Mouse (Mus musculus) intestine, postnatal 0 days (tissue): ENCODE data around the gene St3gal5. TPM values are rescaled to one million over a fixed set of nuclear protein-coding genes. Genes with fewer than 3 reads are reported as not detected.

Source experiments
- ATAC-seq: fragments of 200-750 bp; cut with Nextera tagmentation; 2 replicates; pipeline ENCODE4 v1.8.0; 2017; ENCODE audit warnings: mild to moderate bottlenecking, moderate TSS enrichment, moderate library complexity
- H3K27ac ChIP-seq: fragments of 300-500 bp; sonication (generic); 2 replicates; pipeline ENCODE4 v1.5.1; 2014; ENCODE audit warnings: mild to moderate bottlenecking, low read depth, low read length, moderate library complexity
- H3K27me3 ChIP-seq: fragments of 300-500 bp; sonication (generic); replicated peaks from 2 replicates; pipeline ENCODE4 v1.6.1; 2014; ENCODE audit warnings: low read length, mixed read lengths; ENCODE audit not compliant: control insufficient read depth, insufficient read depth
- H3K36me3 ChIP-seq: fragments of 300-500 bp; sonication (generic); 2 replicates; pipeline ENCODE4 v1.6.1; 2014; ENCODE audit warnings: mild to moderate bottlenecking, moderate library complexity; ENCODE audit not compliant: control insufficient read depth, insufficient read depth
- H3K4me1 ChIP-seq: fragments of 300-500 bp; sonication (generic); replicated peaks from 2 replicates; pipeline ENCODE4 v1.6.1; 2014; ENCODE audit warnings: antibody characterized with exemption, low read length, mixed read lengths; ENCODE audit not compliant: control insufficient read depth, insufficient read depth
- H3K4me2 ChIP-seq: fragments of 300-500 bp; sonication (generic); replicated peaks from 2 replicates; pipeline ENCODE4 v1.6.1; 2014; ENCODE audit warnings: low read depth, mild to moderate bottlenecking, moderate library complexity
- H3K4me3 ChIP-seq: fragments of 300-500 bp; sonication (generic); 2 replicates; pipeline ENCODE4 v1.5.1; 2014; ENCODE audit warnings: low read depth, low read length
- H3K9ac ChIP-seq: fragments of 300-500 bp; sonication (generic); 2 replicates; pipeline ENCODE4 v1.6.1; 2014; ENCODE audit warnings: mild to moderate bottlenecking, low read depth, low read length
- H3K9me3 ChIP-seq: fragments of 300-500 bp; sonication (generic); 2 replicates; pipeline ENCODE4 v1.6.1; 2016; ENCODE audit warnings: mixed run types; ENCODE audit not compliant: control insufficient read depth
- CTCF ChIP-seq: sonication (generic); IDR thresholded peaks from 2 replicates; pipeline ENCODE4 v1.5.1; 2016; ENCODE audit warnings: low read depth, mild to moderate bottlenecking, control low read depth, antibody characterized with exemption, moderate library complexity
- WGBS: fragments of 180-500 bp; shearing (Covaris S2); extraction: QIAGEN DNeasy Blood & Tissue Kit; methylation state at CpG from one replicate; pipeline ENCODE4 v1.1.7; 2014; 5-methylcytosine and 5-hydroxymethylcytosine counted together
- polyA plus RNA-seq: library from polyadenylated mRNA; unstranded; fragments of >200 nt; fragmentation: Nextera tagmentation; extraction: Ambion mirVana; gene quantifications from 2 replicates; pipeline ENCODE4 v1.2.1, GENCODE M21; 2015

St3gal5 gene
- 68.4 and 69.0 TPM in 2 replicates for polyA plus RNA-seq

GRCm38 (mm10) chr6:72097181-72097995 lies at the start of gene St3gal5:
St3gal5 (plus strand) TSS chr6:72097592.
- Histone ChIP-seq H3K4me3 (peak within 1 kb of the TSS; percentile 70), H3K27me3 (no peaks in the 10 kb centered on the region), H3K9ac (peak within 1 kb of the TSS; percentile 67), H3K4me1 (no peaks in the 10 kb centered on the region), H3K9me3 (no peaks in the 10 kb centered on the region), H3K4me2 (peak within 1 kb of the TSS; percentile 98), H3K27ac (peak within 1 kb of the TSS; percentile 50), H3K36me3 (no peaks in the 10 kb centered on the region)
- TF ChIP-seq CTCF = peak; percentile 65
- WGBS = 0% methylated on average over 73 of the region's 81 CpGs
- ATAC-seq = peak; percentile 87

- no peaks in the 10 kb centered on the region for H3K9me3 ChIP-seq
- H3K36me3 ChIP-seq = no peaks in the 10 kb centered on the region
- no peak for ATAC-seq
- no peaks in the 10 kb centered on the region for H3K27me3 ChIP-seq
- no peak overlapping the region for H3K9ac ChIP-seq
- TF ChIP-seq CTCF = no peak
- no peak overlapping the region for H3K4me2 ChIP-seq
- no peak overlapping the region for H3K4me3 ChIP-seq
- no peaks in the 10 kb centered on the region for H3K4me1 ChIP-seq
- no peak overlapping the region for H3K27ac ChIP-seq
- WGBS = 91% methylated on average over 5 of the region's 5 CpGs
Observed at GRCm38 (mm10) chr6:72048643-72049042, 48.7 kb upstream of the St3gal5 start.

GRCm38 (mm10) chr6:72049941-72050340 lies 47.5 kb upstream of the St3gal5 start:
- H3K27me3 ChIP-seq = no peaks in the 10 kb centered on the region
- ATAC-seq = no peak
- no peaks in the 10 kb centered on the region for H3K9me3 ChIP-seq
- H3K4me1 ChIP-seq = no peaks in the 10 kb centered on the region
- no peak overlapping the region for H3K27ac ChIP-seq
- TF ChIP-seq CTCF = no peak
- H3K9ac ChIP-seq = no peak overlapping the region
- no peak overlapping the region for H3K4me3 ChIP-seq
- no peaks in the 10 kb centered on the region for H3K36me3 ChIP-seq
- no peak overlapping the region for H3K4me2 ChIP-seq
- WGBS = 65% methylated on average over 6 of the region's 6 CpGs

GRCm38 (mm10) chr6:72050827-72051226 lies 46.6 kb upstream of the St3gal5 start:
- no peaks in the 10 kb centered on the region for H3K27me3 ChIP-seq
- H3K9me3 ChIP-seq = no peaks in the 10 kb centered on the region
- 64% methylated on average over 7 of the region's 7 CpGs for WGBS
- H3K4me3 ChIP-seq = no peak overlapping the region
- no peak overlapping the region for H3K27ac ChIP-seq
- no peaks in the 10 kb centered on the region for H3K4me1 ChIP-seq
- ATAC-seq = no peak
- TF ChIP-seq CTCF = no peak
- H3K4me2 ChIP-seq = no peak overlapping the region
- no peak overlapping the region for H3K9ac ChIP-seq
- no peaks in the 10 kb centered on the region for H3K36me3 ChIP-seq

- Histone ChIP-seq H3K9me3 (no peaks in the 10 kb centered on the region), H3K4me2 (no peak overlapping the region), H3K4me3 (no peak overlapping the region), H3K27ac (no peak overlapping the region), H3K36me3 (no peaks in the 10 kb centered on the region), H3K4me1 (no peaks in the 10 kb centered on the region), H3K27me3 (no peaks in the 10 kb centered on the region), H3K9ac (no peak overlapping the region)
- WGBS = 68% methylated on average over 2 of the region's 2 CpGs
- ATAC-seq = no peak
- TF ChIP-seq CTCF = no peak
Observed at GRCm38 (mm10) chr6:72051247-72051646, 46.1 kb upstream of the St3gal5 start.

- Histone ChIP-seq H3K9ac (no peak overlapping the region), H3K4me1 (no peaks in the 10 kb centered on the region), H3K27ac (no peak overlapping the region), H3K4me3 (no peak overlapping the region), H3K36me3 (no peaks in the 10 kb centered on the region), H3K27me3 (no peaks in the 10 kb centered on the region), H3K4me2 (no peak overlapping the region), H3K9me3 (no peaks in the 10 kb centered on the region)
- WGBS = 48% methylated on average over 6 of the region's 6 CpGs
- no peak for TF ChIP-seq CTCF
- no peak for ATAC-seq
Observed at GRCm38 (mm10) chr6:72051757-72052156, 45.6 kb upstream of the St3gal5 start.
